Mouse (Mus musculus) G1E (cell line): ENCODE data around the gene Cyb5d2.

Source experiments
- CTCF ChIP-seq: IDR thresholded peaks from 2 replicates; pipeline ENCODE4 v1.5.1; 2012; ENCODE audit warnings: low read depth, low read length, inconsistent platforms, mixed read lengths
- GATA1 ChIP-seq: IDR thresholded peaks from 2 replicates; pipeline ENCODE4 v1.6.1; 2012; ENCODE audit warnings: borderline replicate concordance, low read length, inconsistent platforms, mixed read lengths
- GATA2 ChIP-seq: IDR thresholded peaks from 2 replicates; pipeline ENCODE4 v1.6.1; 2012; ENCODE audit warnings: low read depth, low read length, inconsistent platforms, borderline replicate concordance
- TAL1 ChIP-seq: conservative IDR thresholded peaks from 2 replicates; pipeline ENCODE4 v1.6.1; 2012; ENCODE audit warnings: low read depth, low read length, inconsistent platforms, mixed read lengths

DNA sequence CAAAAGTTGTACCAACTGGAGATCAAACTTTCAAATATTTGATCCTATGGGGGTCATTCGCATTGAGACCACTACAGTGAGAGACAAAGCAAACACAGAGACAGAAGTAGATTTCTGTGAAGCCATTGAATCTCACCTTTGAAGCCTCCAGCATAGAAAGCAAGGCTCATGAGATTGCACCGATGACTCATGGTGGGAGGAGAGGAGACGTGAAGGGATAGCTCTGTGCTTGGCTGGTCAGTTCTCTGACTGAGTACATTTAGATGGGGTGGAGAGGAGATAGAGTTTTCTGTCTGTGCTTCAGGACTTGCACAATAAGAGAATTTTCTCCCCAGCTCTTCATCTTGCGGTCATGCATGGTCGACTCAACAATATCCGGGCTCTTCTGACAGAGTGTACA is 36.4 kb downstream of the Cyb5d2 start:
- TF ChIP-seq CTCF, result no peak
- TF ChIP-seq TAL1, result no peak
- TF ChIP-seq GATA1, result no peak
- no peak for TF ChIP-seq GATA2
